Mouse (Mus musculus) limb, embryonic 11.5 days (tissue): ENCODE measurements around the gene Cops6. TPM values are rescaled to one million over a fixed set of nuclear protein-coding genes. Genes with fewer than 3 reads are reported as not detected.

Experiments
- ATAC-seq: fragments of 200-750 bp; cut with Nextera tagmentation; 2 replicates; pipeline ENCODE4 v1.8.0; 2017; ENCODE audit warnings: low read depth; ENCODE audit not compliant: insufficient number of reproducible peaks, low FRiP score, low TSS enrichment
- DNase-seq: peaks from one replicate; pipeline ENCODE4 v3.0.0-alpha.2; 2015; ENCODE audit warnings: low spot score
- H3K27ac ChIP-seq: fragments of 300-500 bp; sonication (generic); replicated peaks from 2 replicates; pipeline ENCODE4 v1.5.1; 2014; ENCODE audit warnings: low read depth, mild to moderate bottlenecking, low read length
- H3K27me3 ChIP-seq: fragments of 300-500 bp; sonication (generic); 2 replicates; pipeline ENCODE4 v1.6.1; 2014; ENCODE audit warnings: mild to moderate bottlenecking, low read length, mixed read lengths; ENCODE audit not compliant: control insufficient read depth, insufficient read depth
- H3K36me3 ChIP-seq: fragments of 300-500 bp; sonication (generic); 2 replicates; pipeline ENCODE4 v1.6.1; 2014; ENCODE audit warnings: mild to moderate bottlenecking, low read length, moderate library complexity, mixed read lengths; ENCODE audit not compliant: control insufficient read depth, insufficient read depth
- H3K4me1 ChIP-seq: fragments of 300-500 bp; sonication (generic); 2 replicates; pipeline ENCODE4 v1.6.1; 2014; ENCODE audit warnings: low read length, mixed read lengths; ENCODE audit not compliant: control insufficient read depth, insufficient read depth
- H3K4me2 ChIP-seq: fragments of 300-500 bp; sonication (generic); 2 replicates; pipeline ENCODE4 v1.6.1; 2014; ENCODE audit warnings: low read depth, mild to moderate bottlenecking, moderate library complexity; ENCODE audit not compliant: severe bottlenecking
- H3K4me3 ChIP-seq: fragments of 300-500 bp; sonication (generic); 2 replicates; pipeline ENCODE4 v1.5.1; 2014; ENCODE audit warnings: low read depth, low read length
- H3K9ac ChIP-seq: fragments of 300-500 bp; sonication (generic); 2 replicates; pipeline ENCODE4 v1.6.1; 2014; ENCODE audit warnings: mild to moderate bottlenecking, low read length
- H3K9me3 ChIP-seq: fragments of 300-500 bp; sonication (generic); 2 replicates; pipeline ENCODE4 v1.6.1; 2016; ENCODE audit warnings: low read length; ENCODE audit not compliant: control insufficient read depth
- WGBS: fragments of 180-500 bp; shearing (Covaris S2); extraction: QIAGEN DNeasy Blood & Tissue Kit; methylation state at CpG from one replicate; pipeline ENCODE4 v1.1.7; 2014; 5-methylcytosine and 5-hydroxymethylcytosine counted together
- polyA plus RNA-seq: library from polyadenylated mRNA; unstranded; fragments of >200 nt; fragmentation: Nextera tagmentation; extraction: Ambion mirVana; gene quantifications from 2 replicates; pipeline ENCODE4 v1.2.1, GENCODE M21; 2014

Gene Cops6
- polyA plus RNA-seq, 1 experiment from 2014 or later: 300 TPM

GRCm38 (mm10) chr5:138138585-138138984, 22.3 kb upstream of the Cops6 start:
- Histone ChIP-seq H3K9ac (no peak overlapping the region), H3K36me3 (peaks cover 12% of the 10 kb centered on the region; the same call in 1 of the 2 replicates), H3K27ac (no peak overlapping the region), H3K9me3 (no peaks in the 10 kb centered on the region), H3K27me3 (no peaks in the 10 kb centered on the region), H3K4me2 (no peak overlapping the region), H3K4me1 (no peaks in the 10 kb centered on the region), H3K4me3 (no peak overlapping the region)
- 87% methylated on average over 3 of the region's 4 CpGs for WGBS
- ATAC-seq (no peak), DNase-seq (no peak)

- Histone ChIP-seq H3K27ac (no peak overlapping the region), H3K4me1 (no peaks in the 10 kb centered on the region), H3K9me3 (no peaks in the 10 kb centered on the region), H3K9ac (peak overlapping the region; percentile 91), H3K36me3 (peaks cover 5% of the 10 kb centered on the region; the same call in 1 of the 2 replicates), H3K4me2 (peak overlapping the region; percentile 62), H3K4me3 (peak overlapping the region; percentile 67), H3K27me3 (no peaks in the 10 kb centered on the region)
- 89% methylated on average over 3 of the region's 3 CpGs for WGBS
- DNase-seq (no peak), ATAC-seq (no peak)
Measured at GRCm38 (mm10) chr5:138154390-138154789, 6.5 kb upstream of the Cops6 start.

GRCm38 (mm10) chr5:138155443-138155976, 5.4 kb upstream of the Cops6 start, which contains the start of gene Zfp113:
TSS of gene Zfp113 (minus strand) at chr5:138155744.
- under 1% methylated on average over 31 of the region's 31 CpGs for WGBS
- H3K4me2 ChIP-seq: peak within 1 kb of the TSS; percentile 62
- H3K27me3 ChIP-seq: no peaks in the 10 kb centered on the region
- H3K4me1 ChIP-seq: no peaks in the 10 kb centered on the region
- peak within 1 kb of the TSS; percentile 85 for H3K27ac ChIP-seq
- no peaks in the 10 kb centered on the region for H3K9me3 ChIP-seq
- peak within 1 kb of the TSS; percentile 91 for H3K9ac ChIP-seq
- peak; percentile 90 for ATAC-seq
- H3K36me3 ChIP-seq: peaks cover 4% of the 10 kb centered on the region; the same call in 1 of the 2 replicates
- peak within 1 kb of the TSS; percentile 67 for H3K4me3 ChIP-seq
- DNase-seq: peak; percentile 92

GRCm38 (mm10) chr5:138160224-138160762, 578 bp upstream of the Cops6 start:
- Histone ChIP-seq H3K27ac (no peak overlapping the region), H3K4me3 (peak overlapping the region; percentile 84), H3K9me3 (no peaks in the 10 kb centered on the region), H3K36me3 (peaks cover 16% of the 10 kb centered on the region), H3K9ac (no peak overlapping the region), H3K4me2 (peak overlapping the region; percentile 81), H3K4me1 (peaks cover 5% of the 10 kb centered on the region; the same call in 1 of the 2 replicates), H3K27me3 (no peaks in the 10 kb centered on the region)
- 70% methylated on average over 7 of the region's 7 CpGs for WGBS
- no peak for DNase-seq
- ATAC-seq: no peak

GRCm38 (mm10) chr5:138163046-138163445, 2.2 kb downstream of the Cops6 start:
- Histone ChIP-seq H3K4me3 (no peak overlapping the region), H3K4me1 (peaks cover 5% of the 10 kb centered on the region; the same call in 1 of the 2 replicates), H3K9me3 (no peaks in the 10 kb centered on the region), H3K27ac (no peak overlapping the region), H3K9ac (no peak overlapping the region), H3K27me3 (no peaks in the 10 kb centered on the region), H3K4me2 (no peak overlapping the region), H3K36me3 (peaks cover 41% of the 10 kb centered on the region)
- 79% methylated on average over 6 of the region's 6 CpGs for WGBS
- no peak for ATAC-seq
- no peak for DNase-seq

- Histone ChIP-seq H3K27me3 (no peaks in the 10 kb centered on the region), H3K36me3 (peaks cover 45% of the 10 kb centered on the region), H3K9me3 (no peaks in the 10 kb centered on the region), H3K27ac (no peak overlapping the region), H3K4me1 (peaks cover 5% of the 10 kb centered on the region; the same call in 1 of the 2 replicates), H3K4me2 (no peak overlapping the region), H3K9ac (no peak overlapping the region), H3K4me3 (no peak overlapping the region)
- DNase-seq (peak; percentile 35), ATAC-seq (no peak)
- WGBS: 74% methylated on average over 10 of the region's 10 CpGs
Measured at GRCm38 (mm10) chr5:138163610-138164009, 2.7 kb downstream of the Cops6 start.

- peaks cover 52% of the 10 kb centered on the region for H3K36me3 ChIP-seq
- no peaks in the 10 kb centered on the region for H3K9me3 ChIP-seq
- H3K27ac ChIP-seq: no peak overlapping the region
- no peaks in the 10 kb centered on the region for H3K27me3 ChIP-seq
- H3K9ac ChIP-seq: no peak overlapping the region
- peaks cover 5% of the 10 kb centered on the region; the same call in 1 of the 2 replicates for H3K4me1 ChIP-seq
- WGBS: 79% methylated on average over 8 of the region's 8 CpGs
- H3K4me2 ChIP-seq: no peak overlapping the region
- ATAC-seq (no peak), DNase-seq (no peak)
- no peak overlapping the region for H3K4me3 ChIP-seq
Measured at GRCm38 (mm10) chr5:138165594-138165993, 4.7 kb downstream of the Cops6 start.

GRCm38 (mm10) chr5:138170936-138171561, 10.2 kb downstream of the Cops6 start:
- Histone ChIP-seq H3K36me3 (peaks cover 36% of the 10 kb centered on the region), H3K4me2 (peak overlapping the region; percentile 60), H3K27ac (peak overlapping the region; percentile 80), H3K9ac (peak overlapping the region; percentile 64), H3K4me1 (no peaks in the 10 kb centered on the region; the same call in 1 of the 2 replicates), H3K9me3 (no peaks in the 10 kb centered on the region), H3K27me3 (no peaks in the 10 kb centered on the region), H3K4me3 (peak overlapping the region; percentile 51)
- WGBS: under 1% methylated on average over 47 of the region's 47 CpGs
- DNase-seq (peak; percentile 97), ATAC-seq (peak; percentile 88)
